Mouse (Mus musculus) ES-Bruce4 (cell line): ENCODE results near the gene Setd2. TPM values are rescaled to one million over a fixed set of nuclear protein-coding genes. Genes with fewer than 3 reads are reported as not detected.

Source experiments
- H3K27ac ChIP-seq: 2 replicates; pipeline ENCODE4 v1.5.1; 2012; ENCODE audit warnings: low read length, inconsistent platforms; ENCODE audit not compliant: insufficient read depth
- H3K27me3 ChIP-seq: 2 replicates; pipeline ENCODE4 v1.6.1; 2012; ENCODE audit warnings: mild to moderate bottlenecking, low read length, inconsistent platforms; ENCODE audit not compliant: control insufficient read depth, poor library complexity, insufficient read depth, severe bottlenecking
- H3K36me3 ChIP-seq: 2 replicates; pipeline ENCODE4 v1.6.1; 2012; ENCODE audit warnings: inconsistent platforms, mild to moderate bottlenecking, low read length, moderate library complexity; ENCODE audit not compliant: control insufficient read depth, poor library complexity, insufficient read depth, severe bottlenecking
- H3K4me1 ChIP-seq: one replicate; pipeline ENCODE4 v1.8.1; 2011; ENCODE audit warnings: low read length; ENCODE audit not compliant: control insufficient read depth, insufficient read depth
- H3K4me3 ChIP-seq: 2 replicates; pipeline ENCODE4 v1.5.1; 2011; ENCODE audit warnings: low read depth, mild to moderate bottlenecking, low read length
- H3K9ac ChIP-seq: 2 replicates; pipeline ENCODE4 v1.6.1; 2012; ENCODE audit warnings: low read depth, mild to moderate bottlenecking, inconsistent platforms; ENCODE audit not compliant: poor library complexity, severe bottlenecking
- H3K9me3 ChIP-seq: replicated peaks from 2 replicates; pipeline ENCODE4 v1.6.1; 2012; ENCODE audit warnings: mild to moderate bottlenecking, low read length, inconsistent platforms; ENCODE audit not compliant: control insufficient read depth, poor library complexity, insufficient read depth, severe bottlenecking
- CTCF ChIP-seq: IDR thresholded peaks from one replicate; pipeline ENCODE4 v1.8.1; 2011; ENCODE audit warnings: low read depth, low read length
- EP300 ChIP-seq: IDR thresholded peaks from 2 replicates; pipeline ENCODE4 v1.6.1; 2011; ENCODE audit warnings: low read depth, low read length; ENCODE audit not compliant: insufficient read depth
- POLR2A ChIP-seq: IDR thresholded peaks from one replicate; pipeline ENCODE4 v1.8.1; 2011; ENCODE audit warnings: low read length; ENCODE audit not compliant: insufficient read depth
- polyA plus RNA-seq: library from polyadenylated mRNA; stranded (reverse); fragments of >200 nt; gene quantifications from 2 replicates; pipeline ENCODE4 v1.2.4, GENCODE M21; 2011; ENCODE audit warnings: low read depth; ENCODE audit not compliant: missing spikeins, insufficient read depth, insufficient read length

Gene Setd2
- polyA plus RNA-seq, 1 experiment: 86.0 TPM

DNA sequence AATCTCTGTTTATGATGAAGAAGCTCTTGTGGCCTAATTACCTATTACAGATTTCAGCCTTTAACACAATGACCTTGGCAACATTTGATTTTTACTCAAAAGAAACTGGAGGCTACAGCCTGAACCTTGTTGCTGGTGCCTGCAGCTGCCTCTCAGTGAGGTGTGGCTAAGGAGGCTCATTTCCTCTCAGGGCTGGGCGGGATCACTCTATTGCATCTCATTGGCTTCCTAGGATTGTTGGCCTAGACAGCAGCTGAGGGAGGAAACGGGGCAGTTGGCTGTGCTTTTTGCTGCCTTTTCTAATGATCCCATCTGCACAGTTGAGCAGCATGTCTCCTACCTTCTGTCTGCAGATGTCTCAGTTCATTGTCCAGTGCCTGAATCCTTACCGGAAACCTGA lies 84.7 kb downstream of the Setd2 start:
- peaks cover 18% of the 10 kb centered on the region for H3K36me3 ChIP-seq
- H3K27ac ChIP-seq: peak overlapping the region; percentile 51
- TF ChIP-seq POLR2A (no peak), CTCF (no peak), EP300 (no peak)
- no peaks in the 10 kb centered on the region for H3K27me3 ChIP-seq
- no peak overlapping the region for H3K4me3 ChIP-seq
- H3K4me1 ChIP-seq: no peaks in the 10 kb centered on the region
- no peak overlapping the region for H3K9ac ChIP-seq
- no peaks in the 10 kb centered on the region for H3K9me3 ChIP-seq

- H3K36me3 ChIP-seq: peaks cover 12% of the 10 kb centered on the region
- no peak overlapping the region for H3K9ac ChIP-seq
- no peak overlapping the region for H3K4me3 ChIP-seq
- no peak overlapping the region for H3K27ac ChIP-seq
- no peaks in the 10 kb centered on the region for H3K4me1 ChIP-seq
- no peaks in the 10 kb centered on the region for H3K9me3 ChIP-seq
- H3K27me3 ChIP-seq: no peaks in the 10 kb centered on the region
- TF ChIP-seq EP300: no peak
- TF ChIP-seq CTCF: peak; percentile 79
- TF ChIP-seq POLR2A: no peak
Observed at GRCm38 (mm10) chr9:110620180-110620579, 87.8 kb downstream of the Setd2 start.

GRCm38 (mm10) chr9:110620685-110621084 lies 88.3 kb downstream of the Setd2 start:
- peaks cover 12% of the 10 kb centered on the region for H3K36me3 ChIP-seq

DNA sequence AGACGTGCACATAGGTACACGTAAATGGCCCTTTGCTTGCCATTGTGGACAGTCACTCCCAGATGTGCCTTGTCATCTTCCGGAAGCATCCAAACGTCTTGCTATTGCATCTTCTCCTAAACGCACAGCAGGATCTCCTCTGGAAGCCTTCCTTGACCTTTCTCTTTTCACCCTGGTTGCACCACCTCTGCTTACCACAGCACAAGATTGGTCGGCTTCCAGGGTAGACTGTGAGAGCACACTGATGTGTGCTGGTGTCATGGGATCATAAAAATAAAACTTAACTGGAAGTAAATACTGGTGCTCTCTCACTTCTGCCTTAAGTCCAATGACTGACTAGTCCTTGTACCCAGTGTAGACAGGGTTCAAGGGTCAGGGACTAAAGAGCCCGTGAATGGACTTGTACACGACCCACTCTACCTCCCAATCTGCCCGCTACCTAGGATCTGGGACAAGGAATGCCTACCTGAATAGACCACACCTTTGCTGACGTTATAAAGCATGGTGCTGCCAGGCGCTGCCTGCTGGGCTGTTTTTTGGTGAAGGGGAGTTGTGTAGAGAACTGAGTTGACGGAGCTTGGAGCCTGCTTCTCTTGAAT lies 90.3 kb downstream of the Setd2 start:
- no peak overlapping the region for H3K27ac ChIP-seq
- H3K9ac ChIP-seq: no peak overlapping the region
- H3K9me3 ChIP-seq: no peaks in the 10 kb centered on the region
- TF ChIP-seq EP300: no peak
- no peak for TF ChIP-seq CTCF
- no peaks in the 10 kb centered on the region for H3K27me3 ChIP-seq
- H3K4me3 ChIP-seq: no peak overlapping the region
- no peaks in the 10 kb centered on the region for H3K4me1 ChIP-seq
- H3K36me3 ChIP-seq: peaks cover 10% of the 10 kb centered on the region

More at GRCm38 (mm10) chr9:110620685-110621084, 88.3 kb downstream of the Setd2 start:
- H3K27ac ChIP-seq: no peak overlapping the region
- H3K27me3 ChIP-seq: no peaks in the 10 kb centered on the region
- H3K4me3 ChIP-seq: no peak overlapping the region
- H3K9ac ChIP-seq: no peak overlapping the region
- no peaks in the 10 kb centered on the region for H3K9me3 ChIP-seq
- TF ChIP-seq EP300: no peak
- no peak for TF ChIP-seq POLR2A
- TF ChIP-seq CTCF: no peak
- H3K4me1 ChIP-seq: no peaks in the 10 kb centered on the region

GRCm38 (mm10) chr9:110623416-110624195 lies 91.2 kb downstream of the Setd2 start:
- 0 out of 2 replicates have a peak, but pooled peaks cover 5% of the 10 kb centered on the region for H3K36me3 ChIP-seq

DNA sequence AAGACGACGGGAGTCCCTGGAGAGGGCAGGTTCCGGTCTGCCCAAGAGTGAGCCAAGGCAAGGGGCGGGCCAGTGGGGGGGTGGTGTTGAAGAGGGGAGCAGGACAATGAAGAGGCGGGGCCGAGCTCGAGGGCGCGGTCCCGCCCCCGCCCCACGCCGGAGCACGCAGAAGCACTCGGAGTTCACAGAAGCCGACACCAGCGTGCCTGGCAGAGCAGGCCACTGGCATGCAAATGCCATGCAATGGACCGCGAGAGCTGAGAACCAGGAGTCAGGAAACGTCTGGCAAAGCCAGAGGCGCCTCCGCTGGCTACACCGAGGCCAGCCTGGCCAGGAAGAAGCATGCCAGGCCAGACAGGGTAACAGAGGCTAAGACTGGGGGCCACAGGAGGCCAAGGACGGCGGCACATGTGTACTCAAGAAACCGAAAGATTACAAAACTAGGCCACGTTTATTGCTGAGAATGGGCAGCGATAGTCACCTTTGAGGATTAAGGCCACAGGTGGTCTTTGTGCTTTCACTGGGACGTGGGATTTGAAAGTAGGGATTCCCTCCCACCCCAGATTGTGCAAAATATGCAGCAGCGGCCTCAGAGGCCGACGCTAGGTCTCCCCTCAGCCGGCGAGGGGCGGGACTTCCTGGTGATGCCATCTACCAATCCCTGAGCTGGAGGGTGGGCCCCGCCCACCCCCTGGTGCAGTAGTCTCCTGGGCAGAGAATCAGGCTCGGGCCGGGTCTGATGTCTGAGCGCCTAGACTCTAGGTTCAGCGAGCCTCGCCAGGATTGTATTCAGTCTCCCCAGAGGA lies 92.2 kb downstream of the Setd2 start, which contains the start of gene Nradd:
Nradd (minus strand) TSS at position 92 of the 806 bp plus-strand sequence.
- Histone ChIP-seq H3K36me3 (0 out of 2 replicates have a peak, but pooled peaks cover under 1% of the 10 kb centered on the region), H3K9me3 (no peaks in the 10 kb centered on the region), H3K4me1 (no peaks in the 10 kb centered on the region), H3K9ac (peak within 1 kb of the TSS; percentile 50), H3K27ac (peak within 1 kb of the TSS; percentile 71), H3K27me3 (no peaks in the 10 kb centered on the region), H3K4me3 (peak within 1 kb of the TSS; percentile 75)
- no peak for TF ChIP-seq CTCF
- no peak for TF ChIP-seq EP300
- TF ChIP-seq POLR2A: peak; percentile 61

More at GRCm38 (mm10) chr9:110623416-110624195, 91.2 kb downstream of the Setd2 start:
- Histone ChIP-seq H3K27me3 (no peaks in the 10 kb centered on the region), H3K27ac (peak overlapping the region; percentile 61), H3K4me3 (peak overlapping the region; percentile 75), H3K9ac (peak overlapping the region; percentile 50), H3K4me1 (no peaks in the 10 kb centered on the region), H3K9me3 (no peaks in the 10 kb centered on the region)
- TF ChIP-seq EP300 (no peak), POLR2A (no peak), CTCF (no peak)
